In genomic region chr6:54758112-54758511, GRCm38 (mm10) we compare ENCODE assay signal across 10 mouse cellular contexts. TPM values are rescaled to one million over a fixed set of nuclear protein-coding genes. Genes with fewer than 3 reads are reported as not detected.
DNase-seq lines count a peak whose midpoint lies in the region; ATAC-seq and TF ChIP-seq lines count a peak whose summit lies in the region.
"Had no signal": no experiment of that assay in that cellular context is flagged by ENCODE, and none has a peak within 500 bp of the region (broad histone marks: within the 10 kb centered on the region; RNA-seq: fewer than 3 reads in every experiment).

No protein-coding gene starts in this region.

- peak; percentile 81 for ATAC-seq in lung, postnatal 0 days
- no peak for ATAC-seq in intestine, embryonic 16.5 days

- no peaks in the 10 kb centered on the region for H3K4me1 ChIP-seq in lung, postnatal 0 days (ENCODE audit: insufficient read depth, low read depth, low read length)
- peaks cover 8% of the 10 kb centered on the region for H3K4me1 ChIP-seq in intestine, embryonic 16.5 days (ENCODE audit: control insufficient read depth, insufficient read depth, low read length)

- DNase-seq in gastrocnemius, adult 2 months = peak; percentile 23
- no peak for DNase-seq in gastrocnemius, adult 8-10 months (ENCODE audit: low spot score in 2 of 2)
- DNase-seq in cerebellum, postnatal 25 days = peak; percentile 82 to 87
- peak; percentile 44 for DNase-seq in heart, postnatal 4 days
- DNase-seq in lung, postnatal 0 days (ENCODE audit: low spot score) = peak; percentile 81
- peak; percentile 74 for DNase-seq in right cerebral cortex, postnatal 4 days
- DNase-seq in natural killer cell, adult 2 months (ENCODE audit: low spot score in 2 of 2) = no peak

- H3K27me3 ChIP-seq in lung, postnatal 0 days (replicated peaks; ENCODE audit: insufficient read depth, low read length) = no peaks in the 10 kb centered on the region
- H3K27me3 ChIP-seq in intestine, embryonic 16.5 days (replicated peaks; ENCODE audit: control insufficient read depth, insufficient read depth, low read length) = no peaks in the 10 kb centered on the region
- H3K27me3 ChIP-seq: CH12.LX had no signal

- no peak overlapping the region for H3K9ac ChIP-seq in lung, postnatal 0 days (replicated peaks; ENCODE audit: low read depth)
- H3K9ac ChIP-seq in intestine, embryonic 16.5 days (ENCODE audit: low read depth, low read length) = no peak overlapping the region
- H3K9ac ChIP-seq: limb, embryonic 12.5 days had no signal

- intact Hi-C loops in gastrocnemius, adult 2 months (cut with DNase I) = no loop called here

- H3K9me3 ChIP-seq in lung, postnatal 0 days (ENCODE audit: low read length) = no peaks in the 10 kb centered on the region
- no peaks in the 10 kb centered on the region for H3K9me3 ChIP-seq in intestine, embryonic 16.5 days (ENCODE audit: control insufficient read depth, low read length)
- H3K9me3 ChIP-seq: limb, embryonic 12.5 days had no signal

- H3K4me2 ChIP-seq in lung, postnatal 0 days (replicated peaks; ENCODE audit: low read depth, low read length) = no peak overlapping the region
- H3K4me2 ChIP-seq in intestine, embryonic 16.5 days (ENCODE audit: low read depth, low read length) = no peak overlapping the region
- H3K4me2 ChIP-seq: limb, embryonic 12.5 days had no signal

- TF ChIP-seq CTCF in gastrocnemius, adult 2 months (IDR thresholded peaks at IDR 0.05) = no peak
- TF ChIP-seq CTCF in lung, postnatal 0 days (IDR thresholded peaks at IDR 0.05) = no peak

- no peak for TF ChIP-seq EP300 in lung, postnatal 0 days (IDR thresholded peaks at IDR 0.05)

- 20% methylated on average over 2 of the region's 2 CpGs for WGBS in lung, postnatal 0 days
- 46% methylated on average over 2 of the region's 2 CpGs for WGBS in intestine, embryonic 16.5 days

- H3K4me3 ChIP-seq in gastrocnemius, adult 2 months = no peak overlapping the region
- no peak overlapping the region for H3K4me3 ChIP-seq in lung, postnatal 0 days (ENCODE audit: low read depth, low read length)
- H3K4me3 ChIP-seq in intestine, embryonic 16.5 days (ENCODE audit: low read length) = no peak overlapping the region
- H3K4me3 ChIP-seq: limb, embryonic 12.5 days had no signal

- no peak overlapping the region for H3K27ac ChIP-seq in gastrocnemius, adult 2 months
- H3K27ac ChIP-seq in lung, postnatal 0 days (ENCODE audit: low read length) = no peak overlapping the region
- H3K27ac ChIP-seq in intestine, embryonic 16.5 days (ENCODE audit: low read length) = no peak overlapping the region
- H3K27ac ChIP-seq: limb, embryonic 12.5 days had no signal

- no peaks in the 10 kb centered on the region for H3K36me3 ChIP-seq in lung, postnatal 0 days (ENCODE audit: insufficient read depth, low read length)
- no peaks in the 10 kb centered on the region for H3K36me3 ChIP-seq in intestine, embryonic 16.5 days (ENCODE audit: control insufficient read depth, insufficient read depth, low read length)
- H3K36me3 ChIP-seq: limb, embryonic 12.5 days had no signal

RNA-seq across cellular contexts. Expression of gene Znrf2, which starts 58.6 kb away (rescaled TPM):
- total RNA-seq in gastrocnemius, adult 2 months (2021) = 10 to 100 TPM; 12.6 to 14.9 TPM
- 10 to 100 TPM; 13.0 to 18.4 (median 16.1) TPM for total RNA-seq in gastrocnemius, adult 8-10 months (2022)
- total RNA-seq in heart, postnatal 4 days (2021) = 10 to 100 TPM; 20.1 to 24.3 TPM
- polyA plus RNA-seq in lung, postnatal 0 days (2015; fragmentation: Nextera tagmentation; extraction: Ambion mirVana) = 4.6 and 5.7 TPM in 2 replicates
- polyA plus RNA-seq in intestine, embryonic 16.5 days (2015; fragmentation: Nextera tagmentation; extraction: Ambion mirVana) = 5.0 and 5.5 TPM in 2 replicates

Comparison
In these comparisons a context has a peak if more than half of its experiments do, and no peak if none do; other contexts are left out.
1. DNase-seq: peak in gastrocnemius, adult 2 months (single experiment), cerebellum, postnatal 25 days (2 of 2), heart, postnatal 4 days (single experiment), lung, postnatal 0 days (single experiment) and right cerebral cortex, postnatal 4 days (single experiment); none in gastrocnemius, adult 8-10 months (0 of 2) and natural killer cell, adult 2 months (0 of 2).